Mouse (Mus musculus): ENCODE measurements around the gene Marc2.

Gene Marc2

GRCm38 (mm10) chr1:184837649-184838048 is 8.6 kb downstream of the Marc2 start:
- DNase-seq (ENCODE audit: low read depth, low spot score), result no peak
- Histone ChIP-seq H3K36me3 (ENCODE audit: control insufficient read depth, insufficient read depth, low read length, poor library complexity, severe bottlenecking) (peaks cover 4% of the 10 kb centered on the region), H3K27me3 (ENCODE audit: control insufficient read depth, insufficient read depth, low read length, poor library complexity, severe bottlenecking) (no peaks in the 10 kb centered on the region)

DNA sequence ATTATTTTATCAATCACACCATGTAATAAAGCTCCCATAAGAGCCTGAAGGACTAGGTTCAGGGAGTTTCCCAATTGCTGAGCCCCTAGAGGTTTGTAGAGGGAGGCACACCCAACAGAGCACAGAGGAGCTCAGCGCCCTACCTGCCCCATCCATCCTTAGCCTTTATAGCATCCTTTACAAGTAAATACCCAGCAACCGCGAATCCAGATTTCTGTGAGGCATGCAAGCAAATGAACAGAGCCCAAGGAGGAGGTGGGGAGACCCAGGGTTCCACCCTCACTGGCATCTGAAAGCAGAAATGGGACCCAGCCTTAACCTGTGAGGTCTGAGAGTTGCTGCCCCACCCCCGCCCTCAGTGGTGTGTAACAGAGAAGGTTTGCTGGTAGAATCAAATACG is 9.9 kb downstream of the Marc2 start:
- no peaks in the 10 kb centered on the region for H3K27me3 ChIP-seq (ENCODE audit: control insufficient read depth, insufficient read depth, low read length, poor library complexity, severe bottlenecking)
- no peak for DNase-seq (ENCODE audit: low read depth, low spot score)
- peaks cover 4% of the 10 kb centered on the region for H3K36me3 ChIP-seq (ENCODE audit: control insufficient read depth, insufficient read depth, low read length, poor library complexity, severe bottlenecking)

DNA sequence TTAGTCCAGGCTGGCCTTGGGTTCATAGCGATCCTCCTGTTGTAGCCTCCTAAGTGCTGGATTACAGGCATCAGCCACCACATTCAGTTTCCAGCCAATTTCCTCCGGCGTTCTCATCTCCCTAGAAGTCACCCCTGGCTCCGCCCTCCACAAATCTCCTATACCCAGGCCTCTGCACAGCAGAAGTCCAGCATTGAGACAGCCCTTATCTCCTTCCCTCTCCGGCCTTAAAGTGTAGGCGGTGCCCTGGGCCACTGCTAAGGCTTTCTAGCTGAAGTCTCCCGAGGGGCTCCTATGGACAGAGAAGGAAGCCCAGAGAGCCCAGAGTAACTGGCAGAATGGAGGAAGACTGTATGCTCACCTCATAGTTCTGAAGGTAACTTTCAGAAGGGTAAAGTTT is 12.8 kb downstream of the Marc2 start:
- H3K36me3 ChIP-seq (ENCODE audit: control insufficient read depth, insufficient read depth, low read length, poor library complexity, severe bottlenecking), result peaks cover 8% of the 10 kb centered on the region
- DNase-seq (ENCODE audit: low read depth, low spot score), result no peak
- H3K27me3 ChIP-seq (ENCODE audit: control insufficient read depth, insufficient read depth, low read length, poor library complexity, severe bottlenecking), result no peaks in the 10 kb centered on the region

DNA sequence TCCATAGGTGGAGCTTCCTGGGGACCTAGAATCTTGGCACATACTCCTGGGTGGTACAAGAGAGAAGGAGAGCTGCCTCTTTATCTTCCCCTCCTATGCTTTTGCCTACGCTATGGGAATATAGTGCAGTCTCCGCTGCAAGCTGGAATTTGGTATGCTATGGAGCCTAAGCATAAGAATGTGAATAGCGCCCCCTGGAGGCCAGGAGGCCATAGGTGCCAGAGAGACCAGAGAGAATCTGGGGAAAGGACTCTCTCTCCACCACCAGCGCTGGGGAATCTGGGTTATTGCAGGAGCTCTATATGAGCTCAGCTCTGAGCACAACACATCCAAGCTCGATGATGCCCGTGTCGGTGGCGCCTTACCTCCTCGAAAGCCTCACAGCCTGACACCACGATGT is 14.0 kb downstream of the Marc2 start:
- H3K27me3 ChIP-seq (ENCODE audit: control insufficient read depth, insufficient read depth, low read length, poor library complexity, severe bottlenecking), result no peaks in the 10 kb centered on the region
- peaks cover 8% of the 10 kb centered on the region for H3K36me3 ChIP-seq (ENCODE audit: control insufficient read depth, insufficient read depth, low read length, poor library complexity, severe bottlenecking)
- peak; percentile 53 for DNase-seq (ENCODE audit: low read depth, low spot score)

DNA sequence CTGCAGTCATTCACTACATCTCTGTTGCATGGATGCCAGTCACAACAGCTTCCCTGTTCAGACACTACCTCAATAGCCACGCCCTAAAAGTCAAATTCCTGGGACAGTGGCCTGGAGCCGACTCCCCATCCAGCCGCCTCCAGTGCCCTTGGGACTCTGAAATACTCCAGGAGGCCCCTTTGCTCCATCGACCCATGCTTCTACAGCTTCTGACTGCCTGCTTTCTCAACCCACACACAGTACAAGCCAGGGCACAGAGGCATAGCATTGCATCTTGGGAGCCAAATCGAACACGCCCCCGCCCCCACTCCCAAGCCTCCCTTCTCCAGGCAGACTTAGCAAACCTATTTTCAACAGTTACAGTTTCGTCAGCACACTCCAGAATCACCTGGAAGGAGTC is 16.4 kb downstream of the Marc2 start:
- Histone ChIP-seq H3K27me3 (ENCODE audit: control insufficient read depth, insufficient read depth, low read length, poor library complexity, severe bottlenecking) (no peaks in the 10 kb centered on the region), H3K36me3 (ENCODE audit: control insufficient read depth, insufficient read depth, low read length, poor library complexity, severe bottlenecking) (peaks cover 8% of the 10 kb centered on the region)
- DNase-seq (ENCODE audit: low read depth, low spot score), result no peak

DNA sequence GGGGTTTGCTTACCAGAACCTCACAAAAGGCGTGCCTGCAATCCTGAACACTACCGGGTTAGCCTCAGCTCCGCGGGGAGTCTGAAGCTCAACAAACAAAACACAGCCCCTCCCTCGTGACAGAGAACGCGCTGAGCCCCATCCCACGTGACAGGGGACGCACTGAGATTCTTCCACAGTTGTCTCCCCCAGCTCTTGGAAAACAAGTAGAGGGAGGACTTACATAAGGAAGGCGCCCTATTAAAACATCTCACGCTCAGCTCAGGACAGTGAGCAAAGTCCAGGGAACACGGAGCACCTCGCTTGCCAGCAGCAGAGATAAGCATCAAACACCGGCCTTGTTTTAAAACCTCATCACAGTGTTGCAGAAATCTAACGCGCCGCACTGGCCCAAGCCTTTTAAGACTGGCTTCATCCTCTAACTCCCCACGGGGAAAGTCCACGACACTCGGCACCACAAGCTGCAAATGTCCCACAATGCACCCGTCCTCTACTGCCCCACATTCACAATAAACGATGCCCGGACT is 19.0 kb downstream of the Marc2 start:
- Histone ChIP-seq H3K27me3 (ENCODE audit: control insufficient read depth, insufficient read depth, low read length, poor library complexity, severe bottlenecking) (no peaks in the 10 kb centered on the region), H3K36me3 (ENCODE audit: control insufficient read depth, insufficient read depth, low read length, poor library complexity, severe bottlenecking) (peaks cover 5% of the 10 kb centered on the region)
- DNase-seq (ENCODE audit: low read depth, low spot score), result no peak

DNA sequence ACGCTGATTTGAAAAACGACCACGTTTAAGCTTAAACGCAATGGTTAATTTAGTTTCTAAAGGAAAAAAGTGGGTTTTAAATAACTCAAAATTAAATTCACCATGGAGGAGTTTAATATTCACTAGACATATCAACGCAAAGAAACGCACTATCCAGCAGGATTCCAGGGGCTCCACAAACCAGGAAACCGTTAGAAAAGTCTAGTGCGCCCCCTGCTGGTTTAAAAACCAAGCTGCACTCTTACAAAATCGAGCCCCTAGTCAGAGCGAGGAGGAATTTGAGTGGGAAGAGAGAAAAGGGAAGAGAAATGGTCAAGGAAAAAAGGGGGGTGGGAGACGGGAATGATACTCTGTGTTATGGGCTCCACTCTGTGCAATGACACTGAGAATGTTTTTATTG is 21.2 kb downstream of the Marc2 start:
- Histone ChIP-seq H3K27me3 (ENCODE audit: control insufficient read depth, insufficient read depth, low read length, poor library complexity, severe bottlenecking) (no peaks in the 10 kb centered on the region), H3K36me3 (ENCODE audit: control insufficient read depth, insufficient read depth, low read length, poor library complexity, severe bottlenecking) (peaks cover 8% of the 10 kb centered on the region)
- DNase-seq (ENCODE audit: low read depth, low spot score), result peak; percentile 55

- Histone ChIP-seq H3K27me3 (ENCODE audit: control insufficient read depth, insufficient read depth, low read length, poor library complexity, severe bottlenecking) (no peaks in the 10 kb centered on the region), H3K36me3 (ENCODE audit: control insufficient read depth, insufficient read depth, low read length, poor library complexity, severe bottlenecking) (peaks cover 8% of the 10 kb centered on the region; the same call in 1 of the 2 replicates)
- DNase-seq (ENCODE audit: low read depth, low spot score), result peak; percentile 87
These were observed 21.8 kb downstream of the Marc2 start for GRCm38 (mm10) chr1:184824439-184824851.

DNA sequence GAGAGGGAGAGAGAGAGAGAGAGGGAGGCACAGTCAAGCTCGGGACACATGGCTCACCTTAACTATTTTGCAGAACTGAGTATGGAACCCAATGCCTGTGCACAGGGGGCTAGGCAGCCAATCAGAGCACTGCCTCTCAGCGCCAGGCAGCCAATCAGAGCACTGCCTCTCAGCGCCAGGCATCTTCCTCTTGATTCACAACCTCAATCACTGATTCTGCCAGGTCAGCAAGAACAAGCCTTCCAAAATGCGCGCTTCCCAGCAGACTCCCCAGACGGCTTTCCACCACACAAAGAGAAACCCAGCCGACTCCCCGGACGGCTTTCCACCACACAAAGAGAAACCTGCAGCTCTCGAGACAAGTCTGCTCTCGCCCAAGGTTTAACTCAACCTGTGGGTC is 23.6 kb downstream of the Marc2 start:
- Histone ChIP-seq H3K36me3 (ENCODE audit: control insufficient read depth, insufficient read depth, low read length, poor library complexity, severe bottlenecking) (peaks cover 16% of the 10 kb centered on the region; the same call in 1 of the 2 replicates), H3K27me3 (ENCODE audit: control insufficient read depth, insufficient read depth, low read length, poor library complexity, severe bottlenecking) (no peaks in the 10 kb centered on the region)
- no peak for DNase-seq (ENCODE audit: low read depth, low spot score)

GRCm38 (mm10) chr1:184817768-184818167 is 28.5 kb downstream of the Marc2 start:
- peaks cover 22% of the 10 kb centered on the region; the same call in 1 of the 2 replicates for H3K36me3 ChIP-seq (ENCODE audit: control insufficient read depth, insufficient read depth, low read length, poor library complexity, severe bottlenecking)
- H3K27me3 ChIP-seq (ENCODE audit: control insufficient read depth, insufficient read depth, low read length, poor library complexity, severe bottlenecking), result no peaks in the 10 kb centered on the region
- peak; percentile 43 for DNase-seq (ENCODE audit: low read depth, low spot score)

GRCm38 (mm10) chr1:184811716-184812250 is 34.5 kb downstream of the Marc2 start:
- Histone ChIP-seq H3K27me3 (ENCODE audit: control insufficient read depth, insufficient read depth, low read length, poor library complexity, severe bottlenecking) (no peaks in the 10 kb centered on the region), H3K36me3 (ENCODE audit: control insufficient read depth, insufficient read depth, low read length, poor library complexity, severe bottlenecking) (peaks cover 7% of the 10 kb centered on the region; the same call in 1 of the 2 replicates)
- no peak for DNase-seq (ENCODE audit: low read depth, low spot score)

- Histone ChIP-seq H3K27me3 (ENCODE audit: control insufficient read depth, insufficient read depth, low read length, poor library complexity, severe bottlenecking) (no peaks in the 10 kb centered on the region), H3K36me3 (ENCODE audit: control insufficient read depth, insufficient read depth, low read length, poor library complexity, severe bottlenecking) (peaks cover 4% of the 10 kb centered on the region; the same call in 1 of the 2 replicates)
- DNase-seq (ENCODE audit: low read depth, low spot score), result no peak
These were observed 35.3 kb downstream of the Marc2 start, which contains the start of gene Marc1 for GRCm38 (mm10) chr1:184810780-184811575. Gene Marc1 (minus strand): TSS chr1:184811313.

- Histone ChIP-seq H3K27me3 (ENCODE audit: control insufficient read depth, insufficient read depth, low read length, poor library complexity, severe bottlenecking) (no peaks in the 10 kb centered on the region), H3K36me3 (ENCODE audit: control insufficient read depth, insufficient read depth, low read length, poor library complexity, severe bottlenecking) (peaks cover 4% of the 10 kb centered on the region; the same call in 1 of the 2 replicates)
- no peak for DNase-seq (ENCODE audit: low read depth, low spot score)
These were observed 36.7 kb downstream of the Marc2 start for GRCm38 (mm10) chr1:184809578-184810001.

- no peaks in the 10 kb centered on the region for H3K27me3 ChIP-seq (ENCODE audit: control insufficient read depth, insufficient read depth, low read length, poor library complexity, severe bottlenecking)
- DNase-seq (ENCODE audit: low read depth, low spot score), result no peak
- peaks cover 4% of the 10 kb centered on the region; the same call in 1 of the 2 replicates for H3K36me3 ChIP-seq (ENCODE audit: control insufficient read depth, insufficient read depth, low read length, poor library complexity, severe bottlenecking)
These were observed 37.7 kb downstream of the Marc2 start for GRCm38 (mm10) chr1:184808418-184809012.

Data from splenic B cell, adult 2 months (primary cell).